Mouse (Mus musculus) stomach, embryonic 14.5 days (tissue): ENCODE data around the gene Cxcr5. TPM values are rescaled to one million over a fixed set of nuclear protein-coding genes. Genes with fewer than 3 reads are reported as not detected.

ENCODE experiments used
- ATAC-seq: fragments of 200-750 bp; cut with Nextera tagmentation; 2 replicates; pipeline ENCODE4 v1.8.0; 2017; ENCODE audit warnings: low read depth, moderate TSS enrichment; ENCODE audit not compliant: insufficient number of reproducible peaks, insufficient read depth, low FRiP score
- H3K27ac ChIP-seq: fragments of 300-500 bp; sonication (generic); 2 replicates; pipeline ENCODE4 v1.5.1; 2014; ENCODE audit warnings: mild to moderate bottlenecking, low read length, moderate library complexity, mixed read lengths
- H3K27me3 ChIP-seq: fragments of 300-500 bp; sonication (generic); 2 replicates; pipeline ENCODE4 v1.6.1; 2014; ENCODE audit warnings: low read length, control low read depth, mixed read lengths; ENCODE audit not compliant: control insufficient read depth, insufficient read depth
- H3K36me3 ChIP-seq: fragments of 300-500 bp; sonication (generic); 2 replicates; pipeline ENCODE4 v1.6.1; 2014; ENCODE audit warnings: mild to moderate bottlenecking, control low read depth, low read length, moderate library complexity, mixed read lengths; ENCODE audit not compliant: control insufficient read depth, insufficient read depth
- H3K4me1 ChIP-seq: fragments of 300-500 bp; sonication (generic); 2 replicates; pipeline ENCODE4 v1.6.1; 2014; ENCODE audit warnings: low read length, control low read depth, mixed read lengths; ENCODE audit not compliant: control insufficient read depth, insufficient read depth
- H3K4me2 ChIP-seq: fragments of 300-500 bp; sonication (generic); replicated peaks from 2 replicates; pipeline ENCODE4 v1.6.1; 2014; ENCODE audit warnings: low read depth, low read length, control low read depth
- H3K4me3 ChIP-seq: fragments of 300-500 bp; sonication (generic); 2 replicates; pipeline ENCODE4 v1.5.1; 2014; ENCODE audit warnings: low read depth, low read length, control low read depth
- H3K9ac ChIP-seq: fragments of 300-500 bp; sonication (generic); replicated peaks from 2 replicates; pipeline ENCODE4 v1.6.1; 2014; ENCODE audit warnings: low read depth, mild to moderate bottlenecking, control low read depth, low read length, moderate library complexity, mixed read lengths
- H3K9me3 ChIP-seq: fragments of 300-500 bp; sonication (generic); 2 replicates; pipeline ENCODE4 v1.6.1; 2016; ENCODE audit warnings: low read depth, low read length, control low read depth; ENCODE audit not compliant: control insufficient read depth
- WGBS: fragments of 180-500 bp; shearing (Covaris S2); extraction: QIAGEN DNeasy Blood & Tissue Kit; methylation state at CpG from one replicate; pipeline ENCODE4 v1.1.7; 2014; 5-methylcytosine and 5-hydroxymethylcytosine counted together
- polyA plus RNA-seq: library from polyadenylated mRNA; unstranded; fragments of >200 nt; fragmentation: Nextera tagmentation; extraction: Ambion mirVana; gene quantifications from 2 replicates; pipeline ENCODE4 v1.2.1, GENCODE M21; 2014

Gene Cxcr5
- polyA plus RNA-seq, 1 experiment from 2014 or later, result 0.27 TPM

DNA sequence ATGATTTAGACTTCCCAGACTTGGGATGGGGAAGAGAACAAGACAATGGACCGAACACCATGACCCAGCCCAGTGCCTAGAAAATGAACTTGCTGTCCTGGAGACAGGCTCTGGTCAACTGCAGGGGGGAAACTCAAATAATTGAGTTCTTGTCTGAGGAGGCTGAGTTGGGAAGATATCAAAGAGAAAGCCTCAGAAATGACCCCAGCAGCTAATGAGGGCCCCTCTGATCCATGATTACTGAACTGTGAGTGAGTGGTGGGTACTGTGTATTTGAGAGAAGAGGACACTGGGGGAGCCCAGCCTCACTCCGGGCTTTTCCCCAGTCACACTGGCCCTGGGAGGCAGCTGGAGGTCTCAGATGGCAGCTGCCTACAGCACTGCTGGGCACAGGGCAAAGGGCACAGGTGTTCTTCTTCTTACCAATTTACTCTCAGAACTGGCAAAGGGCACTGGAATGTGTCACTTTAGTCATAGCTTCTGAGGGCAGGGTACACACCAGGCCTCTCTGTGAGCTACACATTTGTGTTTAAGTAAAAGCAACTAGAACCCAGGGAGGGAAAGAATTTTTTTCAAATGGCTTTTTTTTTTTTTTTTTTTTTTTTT lies 21.8 kb downstream of the Cxcr5 start:
- no peak for ATAC-seq
- WGBS, result 75% methylated on average over 2 of the region's 2 CpGs
- Histone ChIP-seq H3K27me3 (no peaks in the 10 kb centered on the region), H3K36me3 (no peaks in the 10 kb centered on the region), H3K4me1 (no peaks in the 10 kb centered on the region), H3K27ac (no peak overlapping the region), H3K9ac (no peak overlapping the region), H3K9me3 (no peaks in the 10 kb centered on the region), H3K4me2 (no peak overlapping the region), H3K4me3 (no peak overlapping the region)

GRCm38 (mm10) chr9:44537625-44538301 lies 23.9 kb downstream of the Cxcr5 start:
- H3K27me3 ChIP-seq, result no peaks in the 10 kb centered on the region
- H3K9me3 ChIP-seq, result no peaks in the 10 kb centered on the region
- no peak overlapping the region for H3K9ac ChIP-seq
- H3K4me3 ChIP-seq, result no peak overlapping the region
- no peaks in the 10 kb centered on the region for H3K36me3 ChIP-seq
- H3K27ac ChIP-seq, result no peak overlapping the region
- ATAC-seq, result no peak
- 64% methylated on average over 19 of the region's 19 CpGs for WGBS
- no peak overlapping the region for H3K4me2 ChIP-seq
- no peaks in the 10 kb centered on the region for H3K4me1 ChIP-seq

DNA sequence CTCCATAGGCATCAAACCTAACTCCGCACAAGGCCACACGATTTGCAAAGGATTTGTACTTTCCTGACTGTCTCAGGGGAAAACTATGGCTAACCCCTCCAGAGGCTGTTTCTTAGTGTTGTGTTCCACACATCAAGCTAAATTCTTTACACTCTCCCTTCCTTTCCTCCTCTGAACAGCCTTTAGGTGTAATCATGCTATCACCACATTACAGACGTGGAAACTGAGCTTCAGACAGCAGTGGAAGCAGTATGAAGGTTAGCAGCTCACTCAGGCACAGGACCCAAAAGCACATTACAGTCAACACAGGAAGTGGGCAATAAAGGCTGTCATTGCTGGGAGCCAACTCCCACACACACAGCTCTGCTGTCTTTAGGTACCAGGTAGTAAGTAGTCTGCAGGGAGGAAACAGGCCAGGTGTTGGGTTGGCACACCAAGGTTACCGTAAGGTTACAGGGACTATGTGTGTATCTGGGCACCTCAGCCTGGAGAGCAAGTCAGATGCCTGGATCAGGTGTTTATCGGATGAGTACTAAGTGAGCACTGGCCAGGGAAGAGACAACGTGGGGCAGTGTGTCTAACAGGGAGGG lies 28.6 kb downstream of the Cxcr5 start:
- no peak overlapping the region for H3K4me3 ChIP-seq
- no peak overlapping the region for H3K27ac ChIP-seq
- H3K9ac ChIP-seq, result no peak overlapping the region
- H3K4me2 ChIP-seq, result no peak overlapping the region
- 77% methylated on average over 6 of the region's 6 CpGs for WGBS
- H3K27me3 ChIP-seq, result no peaks in the 10 kb centered on the region
- no peaks in the 10 kb centered on the region for H3K36me3 ChIP-seq
- no peaks in the 10 kb centered on the region for H3K4me1 ChIP-seq
- H3K9me3 ChIP-seq, result no peaks in the 10 kb centered on the region
- no peak for ATAC-seq

GRCm38 (mm10) chr9:44528340-44528739 lies 33.3 kb downstream of the Cxcr5 start:
- no peaks in the 10 kb centered on the region for H3K36me3 ChIP-seq
- H3K4me3 ChIP-seq, result no peak overlapping the region
- H3K27ac ChIP-seq, result no peak overlapping the region
- H3K27me3 ChIP-seq, result no peaks in the 10 kb centered on the region
- ATAC-seq, result no peak
- WGBS, result 64% methylated on average over 8 of the region's 8 CpGs
- H3K9me3 ChIP-seq, result no peaks in the 10 kb centered on the region
- no peaks in the 10 kb centered on the region for H3K4me1 ChIP-seq
- no peak overlapping the region for H3K9ac ChIP-seq
- no peak overlapping the region for H3K4me2 ChIP-seq

- H3K4me3 ChIP-seq, result no peak overlapping the region
- no peak overlapping the region for H3K9ac ChIP-seq
- WGBS, result 53% methylated on average over 9 of the region's 9 CpGs
- no peaks in the 10 kb centered on the region for H3K36me3 ChIP-seq
- H3K9me3 ChIP-seq, result no peaks in the 10 kb centered on the region
- H3K4me1 ChIP-seq, result no peaks in the 10 kb centered on the region
- no peak overlapping the region for H3K4me2 ChIP-seq
- no peak for ATAC-seq
- no peaks in the 10 kb centered on the region for H3K27me3 ChIP-seq
- H3K27ac ChIP-seq, result no peak overlapping the region
These were observed 35.2 kb downstream of the Cxcr5 start for GRCm38 (mm10) chr9:44526337-44527112.

DNA sequence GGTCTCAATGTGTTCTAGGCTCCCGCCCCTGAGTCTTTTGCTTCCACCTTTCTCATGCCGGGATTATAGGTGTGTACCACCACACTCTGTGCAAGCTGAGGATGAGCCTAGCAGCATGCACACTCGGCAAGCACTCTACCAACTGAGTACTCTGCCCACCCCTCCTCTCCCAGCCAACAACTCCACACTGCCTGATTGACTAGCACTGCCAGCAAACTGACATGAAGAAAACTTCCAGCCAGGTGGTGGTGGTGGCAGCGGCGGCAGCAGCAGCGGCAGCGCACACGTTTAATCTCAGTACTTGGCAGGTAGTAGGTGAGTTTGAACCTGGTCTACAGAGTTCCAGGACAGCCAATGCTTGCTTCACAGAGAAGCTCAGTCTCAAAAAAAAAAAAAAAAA lies 36.1 kb downstream of the Cxcr5 start:
- no peak overlapping the region for H3K4me2 ChIP-seq

DNA sequence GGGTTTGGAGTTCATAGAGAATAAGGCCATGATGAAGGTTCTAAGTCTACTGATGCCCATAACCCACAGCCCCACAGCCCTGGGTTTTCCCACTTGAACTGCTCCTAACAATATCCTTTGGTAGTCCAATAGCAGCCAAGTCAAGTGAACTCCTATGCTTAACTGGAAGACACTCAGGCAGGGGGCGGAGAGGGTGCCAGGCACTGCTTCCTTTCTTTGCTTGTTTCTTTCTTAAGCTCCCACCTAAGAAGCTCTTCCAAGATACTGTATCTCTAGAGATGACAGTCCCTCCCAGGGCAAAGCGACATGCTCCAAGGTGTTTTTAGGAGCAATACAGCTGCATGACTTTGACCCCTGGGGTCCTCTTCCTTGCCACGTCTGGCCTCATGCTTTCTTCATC lies 36.7 kb downstream of the Cxcr5 start:
- Histone ChIP-seq H3K9ac (no peak overlapping the region), H3K4me2 (no peak overlapping the region), H3K4me1 (no peaks in the 10 kb centered on the region), H3K4me3 (no peak overlapping the region), H3K27ac (no peak overlapping the region), H3K36me3 (no peaks in the 10 kb centered on the region), H3K9me3 (no peaks in the 10 kb centered on the region), H3K27me3 (no peaks in the 10 kb centered on the region)
- no peak for ATAC-seq
- WGBS, result 71% methylated on average over 3 of the region's 3 CpGs

More for the DNA sequence above, 36.1 kb downstream of the Cxcr5 start:
- Histone ChIP-seq H3K4me3 (no peak overlapping the region), H3K36me3 (no peaks in the 10 kb centered on the region), H3K27me3 (no peaks in the 10 kb centered on the region), H3K9me3 (no peaks in the 10 kb centered on the region), H3K9ac (no peak overlapping the region), H3K27ac (no peak overlapping the region), H3K4me1 (no peaks in the 10 kb centered on the region)
- no peak for ATAC-seq
- WGBS, result 87% methylated on average over 8 of the region's 8 CpGs

GRCm38 (mm10) chr9:44524235-44524826 lies 37.3 kb downstream of the Cxcr5 start:
- H3K4me3 ChIP-seq, result no peak overlapping the region
- WGBS, result 70% methylated on average over 5 of the region's 5 CpGs
- H3K9ac ChIP-seq, result no peak overlapping the region
- no peak for ATAC-seq
- no peaks in the 10 kb centered on the region for H3K36me3 ChIP-seq
- no peak overlapping the region for H3K4me2 ChIP-seq
- no peaks in the 10 kb centered on the region for H3K27me3 ChIP-seq
- no peak overlapping the region for H3K27ac ChIP-seq
- no peaks in the 10 kb centered on the region for H3K9me3 ChIP-seq
- no peaks in the 10 kb centered on the region for H3K4me1 ChIP-seq
